Mouse (Mus musculus): ENCODE data around the gene Id3. TPM values are rescaled to one million over a fixed set of nuclear protein-coding genes. Genes with fewer than 3 reads are reported as not detected.

Id3 gene
- total and polyA plus RNA-seq, 3 experiments = 0.22 TPM; not detected in 2

DNA sequence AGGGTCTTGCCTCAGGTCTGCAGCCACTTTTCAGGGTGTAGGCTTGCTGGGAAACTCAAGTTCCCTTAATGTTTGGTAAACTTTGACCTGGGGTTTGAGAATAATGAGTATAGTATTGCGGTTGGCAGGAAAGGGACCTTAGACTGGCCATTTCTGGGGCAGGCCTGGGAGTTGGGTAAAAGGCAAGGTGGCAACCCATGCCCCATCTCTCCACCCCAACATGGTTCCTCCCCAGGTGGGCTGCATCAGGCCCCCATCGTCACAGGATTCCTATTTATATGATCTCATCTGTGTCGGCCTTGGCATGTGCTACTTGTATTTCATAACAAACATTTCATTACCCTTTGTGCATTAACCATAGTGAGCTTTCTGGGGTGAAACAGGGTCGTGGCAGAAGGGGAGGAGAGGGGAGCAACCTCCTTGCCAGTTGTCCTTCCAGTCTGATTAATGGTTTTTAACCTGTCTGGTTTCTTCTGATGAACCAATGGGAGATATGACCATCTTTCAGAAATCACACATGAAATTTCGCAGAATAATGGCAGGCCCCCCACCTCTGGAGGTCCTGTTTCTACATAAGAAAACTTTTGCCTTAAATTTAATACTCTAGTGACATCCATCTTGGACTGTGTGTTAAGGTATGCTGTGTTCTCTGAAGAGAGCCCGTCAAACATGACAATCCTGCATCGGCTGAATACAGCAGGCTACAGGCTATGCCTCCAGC lies 2.9 kb downstream of the Id3 start:
- Histone ChIP-seq H3K4me3 (ENCODE audit: low read depth, low read length) (no peak overlapping the region), H3K36me3 (replicated peaks) (no peaks in the 10 kb centered on the region), H3K27me3 (ENCODE audit: insufficient read depth, low read length) (peaks cover 70% of the 10 kb centered on the region), H3K9me3 (replicated peaks) (peaks cover 4% of the 10 kb centered on the region; the same call in 1 of the 2 replicates), H3K4me1 (ENCODE audit: insufficient read depth, low read depth, low read length) (peaks cover 32% of the 10 kb centered on the region)
- ATAC-seq (ENCODE audit: extremely low read depth, insufficient number of reproducible peaks, low FRiP score, poor library complexity, severe bottlenecking) = no peak
- TF ChIP-seq CTCF (IDR thresholded peaks at IDR 0.05; ENCODE audit: low read depth, low read length) = no peak
- TF ChIP-seq POLR2AphosphoS5 (IDR thresholded peaks at IDR 0.05; ENCODE audit: insufficient replicate concordance, low read depth, low read length) = no peak
- no peak for TF ChIP-seq TAL1 (conservative IDR thresholded peaks at IDR 0.05; ENCODE audit: low read depth, low read length)
- TF ChIP-seq GATA1 (IDR thresholded peaks at IDR 0.05; ENCODE audit: borderline replicate concordance, low read length) = no peak
- no peak for TF ChIP-seq GATA2 (IDR thresholded peaks at IDR 0.05; ENCODE audit: borderline replicate concordance, low read depth, low read length)
- DNase-seq (ENCODE audit: low spot score) = no peak

GRCm38 (mm10) chr4:136146712-136147154 lies 3.4 kb downstream of the Id3 start:
- TF ChIP-seq GATA1 (IDR thresholded peaks at IDR 0.05; ENCODE audit: borderline replicate concordance, low read length) = no peak
- TF ChIP-seq POLR2AphosphoS5 (IDR thresholded peaks at IDR 0.05; ENCODE audit: insufficient replicate concordance, low read depth, low read length) = no peak
- no peak for TF ChIP-seq GATA2 (IDR thresholded peaks at IDR 0.05; ENCODE audit: borderline replicate concordance, low read depth, low read length)
- TF ChIP-seq TAL1 (conservative IDR thresholded peaks at IDR 0.05; ENCODE audit: low read depth, low read length) = no peak
- no peak for TF ChIP-seq CTCF (IDR thresholded peaks at IDR 0.05; ENCODE audit: low read depth, low read length)
- H3K4me1 ChIP-seq (ENCODE audit: insufficient read depth, low read depth, low read length) = peaks cover 32% of the 10 kb centered on the region
- peaks cover 72% of the 10 kb centered on the region for H3K27me3 ChIP-seq (ENCODE audit: insufficient read depth, low read length)
- no peaks in the 10 kb centered on the region for H3K36me3 ChIP-seq (replicated peaks)
- DNase-seq (ENCODE audit: low spot score) (no peak), ATAC-seq (ENCODE audit: extremely low read depth, insufficient number of reproducible peaks, low FRiP score, poor library complexity, severe bottlenecking) (no peak)
- H3K4me3 ChIP-seq (ENCODE audit: low read depth, low read length) = no peak overlapping the region
- H3K9me3 ChIP-seq (replicated peaks) = peaks cover 4% of the 10 kb centered on the region; the same call in 1 of the 2 replicates

DNA sequence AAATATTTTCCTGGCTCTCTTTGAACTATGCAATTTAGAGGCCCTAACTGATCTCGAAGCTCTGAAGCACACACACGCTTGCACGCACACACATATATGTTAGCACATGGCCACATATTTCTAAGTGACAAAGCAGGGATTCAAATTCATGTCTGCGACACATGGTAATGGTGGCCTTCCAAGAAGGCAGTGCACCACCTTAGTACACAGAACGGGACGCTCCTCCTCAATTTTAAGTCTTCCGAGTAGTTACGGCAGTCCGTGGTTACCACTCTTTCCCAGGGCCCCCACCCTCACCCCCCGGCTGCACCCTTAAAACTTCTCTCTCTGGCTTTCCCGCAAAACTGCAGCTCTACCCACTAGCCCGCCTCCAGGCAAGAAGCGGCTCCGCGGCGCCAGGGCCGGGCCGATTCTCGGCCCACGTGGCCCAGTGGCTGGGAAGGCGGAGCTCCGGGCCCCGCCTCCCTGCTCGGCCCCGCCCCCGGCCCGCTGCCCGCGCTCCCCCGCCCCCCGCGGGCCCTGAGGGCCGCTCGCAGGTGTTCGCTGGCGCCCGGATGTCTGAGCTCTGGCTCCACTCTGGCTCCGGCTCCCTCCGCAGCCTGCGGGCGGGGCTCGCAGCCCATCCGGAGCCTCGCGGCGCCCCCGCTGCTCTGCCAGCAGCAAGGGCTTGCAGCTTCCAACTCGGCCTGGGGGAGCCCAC lies 4.3 kb downstream of the Id3 start:
- peaks cover 32% of the 10 kb centered on the region for H3K4me1 ChIP-seq (ENCODE audit: insufficient read depth, low read depth, low read length)
- ATAC-seq (ENCODE audit: extremely low read depth, insufficient number of reproducible peaks, low FRiP score, poor library complexity, severe bottlenecking) (no peak), DNase-seq (ENCODE audit: low spot score) (peak; percentile 88)
- TF ChIP-seq GATA2 (IDR thresholded peaks at IDR 0.05; ENCODE audit: borderline replicate concordance, low read depth, low read length) (no peak), POLR2AphosphoS5 (IDR thresholded peaks at IDR 0.05; ENCODE audit: insufficient replicate concordance, low read depth, low read length) (no peak), GATA1 (IDR thresholded peaks at IDR 0.05; ENCODE audit: borderline replicate concordance, low read length) (no peak), TAL1 (conservative IDR thresholded peaks at IDR 0.05; ENCODE audit: low read depth, low read length) (no peak), CTCF (IDR thresholded peaks at IDR 0.05; ENCODE audit: low read depth, low read length) (no peak)
- H3K4me3 ChIP-seq (ENCODE audit: low read depth, low read length) = peak overlapping the region; percentile 69; the same call in 1 of the 2 replicates
- H3K27me3 ChIP-seq (ENCODE audit: insufficient read depth, low read length) = peaks cover 71% of the 10 kb centered on the region
- H3K9me3 ChIP-seq (replicated peaks) = peaks cover 4% of the 10 kb centered on the region; the same call in 1 of the 2 replicates
- H3K36me3 ChIP-seq (replicated peaks) = no peaks in the 10 kb centered on the region

DNA sequence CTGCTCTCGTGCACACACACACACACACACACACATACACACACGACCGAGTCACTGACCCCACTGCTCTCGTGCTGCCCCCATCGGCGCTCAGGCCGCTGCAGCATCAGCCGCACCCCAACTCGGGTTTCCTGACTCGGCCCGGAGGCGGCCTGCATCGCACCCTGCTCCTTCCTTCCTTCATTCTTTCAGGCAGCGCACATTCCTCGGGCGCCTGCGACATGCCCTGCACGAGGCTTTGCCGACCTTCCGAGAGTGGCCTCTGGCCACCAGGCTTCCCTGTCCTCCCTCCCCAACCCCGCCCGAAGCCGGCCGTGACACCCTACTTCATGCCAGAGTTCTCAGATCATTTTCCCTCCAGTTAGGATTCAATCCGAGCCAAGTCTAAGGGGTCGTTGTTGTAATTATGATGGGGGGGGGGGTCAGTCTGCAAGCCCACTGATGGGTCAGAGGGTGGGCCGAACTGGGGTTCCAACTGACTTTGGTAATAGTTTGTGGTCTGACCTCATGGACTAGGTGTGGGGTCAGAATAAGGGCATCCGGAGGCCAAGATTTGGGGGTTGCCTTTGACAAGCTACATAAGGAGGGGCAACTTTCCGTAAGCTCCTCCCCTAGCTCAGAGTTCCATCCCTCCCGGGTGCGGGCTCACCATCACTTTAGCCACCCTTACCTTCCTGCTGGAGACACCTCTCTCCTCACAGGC lies 5.2 kb downstream of the Id3 start:
- DNase-seq (ENCODE audit: low spot score) (no peak), ATAC-seq (ENCODE audit: extremely low read depth, insufficient number of reproducible peaks, low FRiP score, poor library complexity, severe bottlenecking) (no peak)
- Histone ChIP-seq H3K9me3 (replicated peaks) (peaks cover 7% of the 10 kb centered on the region), H3K36me3 (replicated peaks) (no peaks in the 10 kb centered on the region), H3K27me3 (ENCODE audit: insufficient read depth, low read length) (peaks cover 65% of the 10 kb centered on the region), H3K4me1 (ENCODE audit: insufficient read depth, low read depth, low read length) (peaks cover 31% of the 10 kb centered on the region), H3K4me3 (ENCODE audit: low read depth, low read length) (peak overlapping the region; percentile 69; the same call in 1 of the 2 replicates)
- TF ChIP-seq GATA1 (IDR thresholded peaks at IDR 0.05; ENCODE audit: borderline replicate concordance, low read length) (no peak), GATA2 (IDR thresholded peaks at IDR 0.05; ENCODE audit: borderline replicate concordance, low read depth, low read length) (no peak), CTCF (IDR thresholded peaks at IDR 0.05; ENCODE audit: low read depth, low read length) (no peak), POLR2AphosphoS5 (IDR thresholded peaks at IDR 0.05; ENCODE audit: insufficient replicate concordance, low read depth, low read length) (no peak), TAL1 (conservative IDR thresholded peaks at IDR 0.05; ENCODE audit: low read depth, low read length) (no peak)

GRCm38 (mm10) chr4:136149045-136149379 lies 5.7 kb downstream of the Id3 start:
- no peak for TF ChIP-seq CTCF (IDR thresholded peaks at IDR 0.05; ENCODE audit: low read depth, low read length)
- TF ChIP-seq POLR2AphosphoS5 (IDR thresholded peaks at IDR 0.05; ENCODE audit: insufficient replicate concordance, low read depth, low read length) = no peak
- no peak for TF ChIP-seq GATA1 (IDR thresholded peaks at IDR 0.05; ENCODE audit: borderline replicate concordance, low read length)
- TF ChIP-seq TAL1 (conservative IDR thresholded peaks at IDR 0.05; ENCODE audit: low read depth, low read length) = no peak
- no peak for TF ChIP-seq GATA2 (IDR thresholded peaks at IDR 0.05; ENCODE audit: borderline replicate concordance, low read depth, low read length)
- no peak for DNase-seq (ENCODE audit: low spot score)
- Histone ChIP-seq H3K4me3 (ENCODE audit: low read depth, low read length) (no peak overlapping the region), H3K4me1 (ENCODE audit: insufficient read depth, low read depth, low read length) (peaks cover 26% of the 10 kb centered on the region), H3K9me3 (replicated peaks) (peaks cover 3% of the 10 kb centered on the region), H3K27me3 (ENCODE audit: insufficient read depth, low read length) (peaks cover 65% of the 10 kb centered on the region), H3K36me3 (replicated peaks) (no peaks in the 10 kb centered on the region)
- no peak for ATAC-seq (ENCODE audit: extremely low read depth, insufficient number of reproducible peaks, low FRiP score, poor library complexity, severe bottlenecking)
